Mouse (Mus musculus): ENCODE measurements around the gene Trpv3.

DNA sequence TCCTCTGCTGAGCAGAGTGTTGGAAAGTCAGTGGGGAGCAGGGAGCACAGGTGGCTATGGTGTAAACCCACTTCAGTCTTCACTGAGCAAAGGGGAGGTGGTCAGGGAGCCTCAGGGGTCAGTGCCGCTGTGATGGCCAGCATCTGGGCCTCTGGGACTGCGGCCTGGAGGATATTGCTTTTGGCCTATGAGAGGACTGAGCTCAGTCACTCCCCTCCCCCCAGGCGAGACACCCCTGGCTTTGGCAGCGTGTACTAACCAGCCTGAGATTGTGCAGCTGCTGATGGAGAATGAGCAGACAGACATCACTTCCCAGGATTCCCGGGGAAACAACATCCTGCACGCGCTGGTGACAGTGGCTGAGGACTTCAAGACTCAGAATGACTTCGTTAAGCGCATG, 16.2 kb downstream of the Trpv3 start:
- TF ChIP-seq POLR2A (IDR thresholded peaks at IDR 0.05; ENCODE audit: borderline replicate concordance, control insufficient read depth, low read depth, low read length) (no peak), CTCF (IDR thresholded peaks at IDR 0.05; ENCODE audit: control insufficient read depth, insufficient read depth, low read length) (no peak)
